ENCODE assay signal across 20 mouse cellular contexts in the genomic region with DNA sequence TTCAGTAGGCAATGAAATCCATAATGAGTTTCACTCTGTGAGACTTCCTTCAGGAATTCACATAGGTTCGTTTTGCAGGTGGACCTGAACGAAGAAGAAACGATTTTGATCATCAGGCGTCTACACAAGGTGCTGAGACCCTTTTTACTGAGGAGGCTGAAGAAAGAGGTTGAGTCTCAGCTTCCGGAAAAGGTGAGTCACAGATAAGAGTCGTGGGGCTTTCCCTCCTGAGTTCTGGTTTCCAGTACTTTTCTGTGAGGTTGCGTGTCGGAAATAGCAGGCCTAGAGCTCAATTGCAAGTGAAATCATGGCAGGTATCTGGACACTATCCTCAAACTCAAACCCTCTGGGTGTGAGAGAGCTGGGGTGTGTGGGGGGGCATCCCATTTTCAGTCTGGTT.
"Had no signal": no experiment of that assay in that cellular context is flagged by ENCODE, and none has a peak within 500 bp of the region (broad histone marks: within the 10 kb centered on the region; RNA-seq: fewer than 3 reads in every experiment).

No protein-coding gene starts in this region.

- H3K9me3 ChIP-seq: limb, embryonic 10.5 days; limb, embryonic 13.5 days; liver, embryonic 12.5 days; liver, embryonic 15.5 days; lung, embryonic 15.5 days; megakaryocyte, embryonic 14.5 days; midbrain, embryonic 10.5 days; midbrain, embryonic 13.5 days had no signal

- H3K27me3 ChIP-seq: limb, embryonic 13.5 days; liver, embryonic 12.5 days; liver, embryonic 15.5 days; lung, embryonic 15.5 days; megakaryocyte, embryonic 14.5 days; midbrain, embryonic 13.5 days had no signal

- H3K4me3 ChIP-seq: limb, embryonic 10.5 days; limb, embryonic 13.5 days; liver, embryonic 12.5 days; liver, embryonic 15.5 days; lung, embryonic 15.5 days; megakaryocyte, embryonic 14.5 days; midbrain, embryonic 10.5 days; midbrain, embryonic 13.5 days; myocyte had no signal

- DNase-seq: kidney, adult 18-20 months; kidney, adult 9 months; kidney, postnatal 14 days; kidney, postnatal 4 days; liver; lung, adult 18-20 months; lung, postnatal 10 days; lung, postnatal 36 days; thymus, adult 18-20 months; thymus, postnatal 4 days had no signal

- H3K27ac ChIP-seq: limb, embryonic 10.5 days; limb, embryonic 13.5 days; liver, embryonic 12.5 days; liver, embryonic 15.5 days; lung, embryonic 15.5 days; midbrain, embryonic 10.5 days; midbrain, embryonic 13.5 days had no signal

- H3K36me3 ChIP-seq: liver, embryonic 12.5 days; liver, embryonic 15.5 days; midbrain, embryonic 10.5 days had no signal

- H3K9ac ChIP-seq: limb, embryonic 13.5 days; liver, embryonic 12.5 days; liver, embryonic 15.5 days; lung, embryonic 15.5 days; midbrain, embryonic 13.5 days had no signal

- ATAC-seq: liver, embryonic 12.5 days; midbrain, embryonic 13.5 days; midbrain, embryonic 16.5 days had no signal

- H3K4me2 ChIP-seq: limb, embryonic 13.5 days; liver, embryonic 12.5 days; liver, embryonic 15.5 days; lung, embryonic 15.5 days; midbrain, embryonic 13.5 days had no signal

- H3K4me1 ChIP-seq: liver, embryonic 12.5 days; liver, embryonic 15.5 days; lung, embryonic 15.5 days; megakaryocyte, embryonic 14.5 days had no signal
